In the genomic region with DNA sequence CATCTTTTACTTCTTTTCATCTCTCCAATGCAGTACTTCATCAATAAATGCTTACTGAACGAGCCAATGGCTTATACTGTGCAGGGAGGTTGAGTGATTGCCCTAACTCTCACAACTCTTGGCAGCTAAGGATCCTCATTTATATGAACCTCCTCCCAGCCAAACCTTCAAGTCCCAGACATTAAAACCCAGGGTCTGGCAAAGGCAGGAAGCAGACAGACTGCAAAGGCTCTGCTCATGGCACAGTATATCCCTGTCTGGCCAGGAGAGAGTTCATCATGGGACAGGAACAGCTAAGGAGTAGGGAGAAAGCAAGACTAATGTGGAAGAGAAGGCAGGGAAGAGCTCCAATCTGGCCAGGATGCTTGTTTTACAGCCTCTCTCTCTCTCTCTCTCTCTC, we compare ENCODE assay signal across 19 mouse cellular contexts.
A peak's percentile ranks its signal among the peaks of the same experiment; 100 is the strongest.
DNase-seq lines count a peak whose midpoint lies in the region; ATAC-seq and TF ChIP-seq lines count a peak whose summit lies in the region.
"Had no signal": no experiment of that assay in that cellular context is flagged by ENCODE, and none has a peak within 500 bp of the region (broad histone marks: within the 10 kb centered on the region; RNA-seq: fewer than 3 reads in every experiment).

No protein-coding gene starts in this region.

- 0 out of 2 replicates have a peak, but pooled peaks have one; percentile 40 for ATAC-seq in intestine, embryonic 14.5 days (replicated peaks; ENCODE audit: low FRiP score, low TSS enrichment, low read depth)
- no peak for ATAC-seq in intestine, postnatal 0 days
- no peak for ATAC-seq in lung, embryonic 14.5 days (ENCODE audit: insufficient read depth)
- ATAC-seq: liver, postnatal 0 days; midbrain, embryonic 16.5 days had no signal

- H3K9ac ChIP-seq in intestine, embryonic 14.5 days (ENCODE audit: low read length), result no peak overlapping the region
- H3K9ac ChIP-seq in intestine, postnatal 0 days (ENCODE audit: low read depth, low read length), result no peak overlapping the region
- H3K9ac ChIP-seq in lung, embryonic 14.5 days, result no peak overlapping the region
- H3K9ac ChIP-seq: embryonic facial prominence, embryonic 12.5 days; heart, embryonic 15.5 days; liver, postnatal 0 days had no signal

- DNase-seq in cerebellum, postnatal 14 days, result peak; percentile 7 to 46
- no peak for DNase-seq in cerebellum, adult 11 months
- no peak for DNase-seq in intestine, embryonic 14.5 days (ENCODE audit: low spot score)
- peak; percentile 8 for DNase-seq in lung, embryonic 14.5 days
- DNase-seq in lung, postnatal 4 days, result no peak
- no peak for DNase-seq in adrenal gland, postnatal 10 days
- DNase-seq: gastrocnemius, postnatal 25 days; kidney, adult 9 months; kidney, postnatal 25 days; liver, postnatal 0 days; lung, postnatal 14 days; right cerebral cortex, postnatal 4 days; thymus, postnatal 14 days had no signal

- H3K27me3 ChIP-seq in intestine, embryonic 14.5 days (replicated peaks; ENCODE audit: control insufficient read depth, insufficient read depth, low read length), result no peaks in the 10 kb centered on the region
- no peaks in the 10 kb centered on the region for H3K27me3 ChIP-seq in intestine, postnatal 0 days (replicated peaks; ENCODE audit: control insufficient read depth, insufficient read depth, low read length)
- H3K27me3 ChIP-seq in lung, embryonic 14.5 days (ENCODE audit: insufficient read depth, low read length), result no peaks in the 10 kb centered on the region
- H3K27me3 ChIP-seq: embryonic facial prominence, embryonic 12.5 days; heart, embryonic 15.5 days had no signal

- no peak for TF ChIP-seq CTCF in intestine, postnatal 0 days (IDR thresholded peaks at IDR 0.05; ENCODE audit: low read depth)
- no peak for TF ChIP-seq CTCF in lung, embryonic 14.5 days (IDR thresholded peaks at IDR 0.05; ENCODE audit: low read depth)
- TF ChIP-seq CTCF in cortical plate, adult 2 months (IDR thresholded peaks at IDR 0.05; ENCODE audit: extremely low read depth, insufficient read depth, low read length), result no peak

- H3K4me2 ChIP-seq in intestine, embryonic 14.5 days (ENCODE audit: low read length), result no peak overlapping the region
- H3K4me2 ChIP-seq in intestine, postnatal 0 days (replicated peaks; ENCODE audit: low read depth), result no peak overlapping the region
- no peak overlapping the region for H3K4me2 ChIP-seq in lung, embryonic 14.5 days
- H3K4me2 ChIP-seq: embryonic facial prominence, embryonic 12.5 days; heart, embryonic 15.5 days had no signal

- 24% methylated on average over 1 of the region's 1 CpGs for WGBS in intestine, embryonic 14.5 days
- 38% methylated on average over 1 of the region's 1 CpGs for WGBS in intestine, postnatal 0 days
- 20% methylated on average over 1 of the region's 1 CpGs for WGBS in lung, embryonic 14.5 days

- H3K4me1 ChIP-seq in intestine, embryonic 14.5 days (replicated peaks; ENCODE audit: control insufficient read depth, insufficient read depth, low read length), result no peaks in the 10 kb centered on the region
- H3K4me1 ChIP-seq in intestine, postnatal 0 days (replicated peaks; ENCODE audit: control insufficient read depth, insufficient read depth, low read length), result no peaks in the 10 kb centered on the region
- no peaks in the 10 kb centered on the region for H3K4me1 ChIP-seq in lung, embryonic 14.5 days (ENCODE audit: insufficient read depth)
- H3K4me1 ChIP-seq in cortical plate, adult 2 months (ENCODE audit: control insufficient read depth, insufficient read depth, low read length), result peaks cover 4% of the 10 kb centered on the region
- H3K4me1 ChIP-seq: heart, embryonic 15.5 days had no signal

- no peak overlapping the region for H3K4me3 ChIP-seq in intestine, embryonic 14.5 days (ENCODE audit: low read depth, low read length)
- H3K4me3 ChIP-seq in intestine, postnatal 0 days (ENCODE audit: low read depth, low read length), result no peak overlapping the region
- no peak overlapping the region for H3K4me3 ChIP-seq in lung, embryonic 14.5 days (ENCODE audit: low read depth, low read length)
- H3K4me3 ChIP-seq in cortical plate, adult 2 months (ENCODE audit: insufficient read depth, low read length), result no peak overlapping the region
- H3K4me3 ChIP-seq: embryonic facial prominence, embryonic 12.5 days; erythroblast, embryonic 14.5 days; heart, embryonic 15.5 days had no signal

- no peaks in the 10 kb centered on the region for H3K36me3 ChIP-seq in intestine, embryonic 14.5 days (ENCODE audit: control insufficient read depth, insufficient read depth, low read length)
- H3K36me3 ChIP-seq in intestine, postnatal 0 days (ENCODE audit: control insufficient read depth, insufficient read depth), result no peaks in the 10 kb centered on the region
- no peaks in the 10 kb centered on the region for H3K36me3 ChIP-seq in lung, embryonic 14.5 days (ENCODE audit: insufficient read depth)
- H3K36me3 ChIP-seq: embryonic facial prominence, embryonic 12.5 days; heart, embryonic 15.5 days had no signal

- H3K9me3 ChIP-seq in intestine, embryonic 14.5 days (ENCODE audit: control insufficient read depth, low read length), result no peaks in the 10 kb centered on the region
- no peaks in the 10 kb centered on the region for H3K9me3 ChIP-seq in intestine, postnatal 0 days (ENCODE audit: control insufficient read depth)
- no peaks in the 10 kb centered on the region for H3K9me3 ChIP-seq in lung, embryonic 14.5 days (ENCODE audit: low read depth, low read length)
- H3K9me3 ChIP-seq: embryonic facial prominence, embryonic 12.5 days; heart, embryonic 15.5 days had no signal

- no peak for TF ChIP-seq POLR2A in cortical plate, adult 2 months (IDR thresholded peaks at IDR 0.05; ENCODE audit: extremely low read depth, insufficient read depth, low read length)

- no peak overlapping the region for H3K27ac ChIP-seq in intestine, embryonic 14.5 days (ENCODE audit: low read depth)
- no peak overlapping the region for H3K27ac ChIP-seq in intestine, postnatal 0 days (ENCODE audit: low read depth, low read length)
- no peak overlapping the region for H3K27ac ChIP-seq in lung, embryonic 14.5 days (ENCODE audit: low read depth)
- peak overlapping the region; percentile 33 for H3K27ac ChIP-seq in cortical plate, adult 2 months (ENCODE audit: insufficient read depth, low read length)
- H3K27ac ChIP-seq: embryonic facial prominence, embryonic 12.5 days; heart, embryonic 15.5 days had no signal

Comparison
In these comparisons a context has a peak if more than half of its experiments do, and no peak if none do; other contexts are left out.
1. DNase-seq: peak in cerebellum, postnatal 14 days (2 of 2) and lung, embryonic 14.5 days (single experiment); none in cerebellum, adult 11 months (single experiment), intestine, embryonic 14.5 days (single experiment), lung, postnatal 4 days (0 of 2) and adrenal gland, postnatal 10 days (single experiment).